Mouse (Mus musculus): ENCODE data around the gene Adam4.

DNA sequence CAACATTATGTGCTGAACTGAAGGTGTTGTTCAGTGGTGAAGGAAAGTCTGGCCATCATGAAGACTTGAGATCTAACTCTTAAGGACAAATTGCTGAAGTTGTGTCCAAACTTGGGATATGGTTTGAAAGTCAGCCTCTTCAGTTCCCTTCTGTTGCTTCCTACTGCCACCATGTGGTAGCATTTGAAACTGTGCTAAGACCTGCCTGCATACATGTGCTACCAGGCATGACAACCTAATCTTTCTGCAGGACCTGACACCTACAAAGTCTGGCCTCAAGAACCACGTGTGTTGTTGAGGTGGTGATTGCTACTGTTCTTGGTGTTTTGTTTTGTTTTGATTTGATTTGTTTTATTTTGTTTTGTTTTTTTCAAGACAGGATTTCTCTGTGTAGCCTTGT lies 19.6 kb downstream of the Adam4 start:
- no peak for TF ChIP-seq GATA1 (IDR thresholded peaks at IDR 0.05; ENCODE audit: low read length)
- TF ChIP-seq TAL1 (IDR thresholded peaks at IDR 0.05; ENCODE audit: low read length), result no peak

Measured in erythroblast, embryonic 14.5 days (primary cell).